Mouse (Mus musculus): ENCODE measurements around the gene Tmem170b. TPM values are rescaled to one million over a fixed set of nuclear protein-coding genes. Genes with fewer than 3 reads are reported as not detected.

Tmem170b gene
- polyA plus RNA-seq (2012; fragmentation: generic; extraction: Trizol): 1.1 TPM

GRCm38 (mm10) chr13:41605099-41606010 lies at the start of gene Tmem170b:
Gene Tmem170b, plus strand, starts transcription at chr13:41605907.
- peak within 1 kb of the TSS; percentile 99 for H3K4me2 ChIP-seq (ENCODE audit: low read depth)
- peaks cover 15% of the 10 kb centered on the region for H3K79me2 ChIP-seq (ENCODE audit: control insufficient read depth, insufficient read depth)
- peak within 1 kb of the TSS; percentile 75 for H3ac ChIP-seq (ENCODE audit: control insufficient read depth, insufficient read length)
- peak; percentile 25 for TF ChIP-seq SRF (IDR thresholded peaks at IDR 0.05; ENCODE audit: control insufficient read depth, insufficient read length, low read depth)
- no peak for TF ChIP-seq E2F4 (IDR thresholded peaks at IDR 0.05; ENCODE audit: insufficient read depth)
- peak; percentile 88 for TF ChIP-seq POLR2A (IDR thresholded peaks at IDR 0.05; ENCODE audit: insufficient read length, low read depth)
- no peak for TF ChIP-seq CEBPB (IDR thresholded peaks at IDR 0.05; ENCODE audit: insufficient read depth, poor library complexity, severe bottlenecking)
- TF ChIP-seq MYOG (IDR thresholded peaks at IDR 0.05; ENCODE audit: control insufficient read depth in 1 of 3, insufficient read depth in 1 of 3, insufficient read length in 2 of 3, low read depth in 2 of 3): peak in 2 of 3 experiments; percentile 14 to 65
- TF ChIP-seq TCF12 (IDR thresholded peaks at IDR 0.05; ENCODE audit: insufficient read depth, poor library complexity, severe bottlenecking): no peak
- peak; percentile 61 for TF ChIP-seq POLR2AphosphoS2 (IDR thresholded peaks at IDR 0.05; ENCODE audit: insufficient read length, low read depth)
- peak in 2 of 3 experiments; percentile 56 to 83 for TF ChIP-seq MYOD1 (IDR thresholded peaks at IDR 0.05; ENCODE audit: control insufficient read depth in 1 of 3, insufficient read length in 2 of 3, low read depth in 2 of 3)
- TF ChIP-seq USF1 (IDR thresholded peaks at IDR 0.05; ENCODE audit: low read depth): no peak
- TF ChIP-seq TCF3 (IDR thresholded peaks at IDR 0.05; ENCODE audit: insufficient read length, low read depth): no peak
- H3K27me3 ChIP-seq (ENCODE audit: control insufficient read depth, insufficient read depth, insufficient read length): no peaks in the 10 kb centered on the region
- H3K36me3 ChIP-seq (ENCODE audit: control insufficient read depth, insufficient read depth): no peaks in the 10 kb centered on the region
- peak within 1 kb of the TSS; percentile 38 for H3K4me3 ChIP-seq

GRCm38 (mm10) chr13:41561024-41561423 lies 44.7 kb upstream of the Tmem170b start:
- no peak overlapping the region for H3K4me3 ChIP-seq
- no peak overlapping the region for H3ac ChIP-seq (ENCODE audit: control insufficient read depth, insufficient read length)
- H3K27me3 ChIP-seq (ENCODE audit: control insufficient read depth, insufficient read depth, insufficient read length): no peaks in the 10 kb centered on the region
- no peaks in the 10 kb centered on the region for H3K79me2 ChIP-seq (ENCODE audit: control insufficient read depth, insufficient read depth)
- TF ChIP-seq MYOD1 (IDR thresholded peaks at IDR 0.05; ENCODE audit: control insufficient read depth in 1 of 3, insufficient read length in 2 of 3, low read depth in 2 of 3) (no peak), POLR2A (IDR thresholded peaks at IDR 0.05; ENCODE audit: insufficient read length, low read depth) (no peak), CEBPB (IDR thresholded peaks at IDR 0.05; ENCODE audit: insufficient read depth, poor library complexity, severe bottlenecking) (no peak), REST (IDR thresholded peaks at IDR 0.05; ENCODE audit: insufficient read depth, insufficient read length) (no peak), TCF3 (IDR thresholded peaks at IDR 0.05; ENCODE audit: insufficient read length, low read depth) (no peak), MAX (IDR thresholded peaks at IDR 0.05; ENCODE audit: low read depth) (no peak), POLR2AphosphoS2 (IDR thresholded peaks at IDR 0.05; ENCODE audit: insufficient read length, low read depth) (no peak), USF1 (IDR thresholded peaks at IDR 0.05; ENCODE audit: low read depth) (no peak), MYOG (IDR thresholded peaks at IDR 0.05; ENCODE audit: control insufficient read depth in 1 of 3, insufficient read depth in 1 of 3, insufficient read length in 2 of 3, low read depth in 2 of 3) (no peak)
- no peaks in the 10 kb centered on the region for H3K36me3 ChIP-seq (ENCODE audit: control insufficient read depth, insufficient read depth)
- no peak overlapping the region for H3K4me2 ChIP-seq (ENCODE audit: low read depth)

GRCm38 (mm10) chr13:41568421-41568820 lies 37.3 kb upstream of the Tmem170b start:
- H3ac ChIP-seq (ENCODE audit: control insufficient read depth, insufficient read length): no peak overlapping the region
- H3K4me2 ChIP-seq (ENCODE audit: low read depth): no peak overlapping the region
- H3K27me3 ChIP-seq (ENCODE audit: control insufficient read depth, insufficient read depth, insufficient read length): no peaks in the 10 kb centered on the region
- H3K79me2 ChIP-seq (ENCODE audit: control insufficient read depth, insufficient read depth): no peaks in the 10 kb centered on the region
- no peak overlapping the region for H3K4me3 ChIP-seq
- H3K36me3 ChIP-seq (ENCODE audit: control insufficient read depth, insufficient read depth): no peaks in the 10 kb centered on the region
- TF ChIP-seq MYOG (IDR thresholded peaks at IDR 0.05; ENCODE audit: control insufficient read depth in 1 of 3, insufficient read depth in 1 of 3, insufficient read length in 2 of 3, low read depth in 2 of 3) (no peak), TCF3 (IDR thresholded peaks at IDR 0.05; ENCODE audit: insufficient read length, low read depth) (no peak), POLR2AphosphoS2 (IDR thresholded peaks at IDR 0.05; ENCODE audit: insufficient read length, low read depth) (no peak), TCF12 (IDR thresholded peaks at IDR 0.05; ENCODE audit: insufficient read depth, poor library complexity, severe bottlenecking) (no peak), MYOD1 (IDR thresholded peaks at IDR 0.05; ENCODE audit: control insufficient read depth in 1 of 3, insufficient read length in 2 of 3, low read depth in 2 of 3) (no peak), POLR2A (IDR thresholded peaks at IDR 0.05; ENCODE audit: insufficient read length, low read depth) (no peak), E2F4 (IDR thresholded peaks at IDR 0.05; ENCODE audit: insufficient read depth) (no peak), USF1 (IDR thresholded peaks at IDR 0.05; ENCODE audit: low read depth) (no peak), CEBPB (IDR thresholded peaks at IDR 0.05; ENCODE audit: insufficient read depth, poor library complexity, severe bottlenecking) (no peak), SRF (IDR thresholded peaks at IDR 0.05; ENCODE audit: control insufficient read depth, insufficient read length, low read depth) (no peak), MAX (IDR thresholded peaks at IDR 0.05; ENCODE audit: low read depth) (no peak), REST (IDR thresholded peaks at IDR 0.05; ENCODE audit: insufficient read depth, insufficient read length) (no peak)

- H3K4me2 ChIP-seq (ENCODE audit: low read depth): no peak overlapping the region
- no peak for TF ChIP-seq REST (IDR thresholded peaks at IDR 0.05; ENCODE audit: insufficient read depth, insufficient read length)
- no peak for TF ChIP-seq E2F4 (IDR thresholded peaks at IDR 0.05; ENCODE audit: insufficient read depth)
- TF ChIP-seq MYOG (IDR thresholded peaks at IDR 0.05; ENCODE audit: control insufficient read depth in 1 of 3, insufficient read depth in 1 of 3, insufficient read length in 2 of 3, low read depth in 2 of 3): no peak
- TF ChIP-seq USF1 (IDR thresholded peaks at IDR 0.05; ENCODE audit: low read depth): no peak
- no peak for TF ChIP-seq POLR2AphosphoS2 (IDR thresholded peaks at IDR 0.05; ENCODE audit: insufficient read length, low read depth)
- TF ChIP-seq MAX (IDR thresholded peaks at IDR 0.05; ENCODE audit: low read depth): no peak
- no peak for TF ChIP-seq SRF (IDR thresholded peaks at IDR 0.05; ENCODE audit: control insufficient read depth, insufficient read length, low read depth)
- no peak for TF ChIP-seq CEBPB (IDR thresholded peaks at IDR 0.05; ENCODE audit: insufficient read depth, poor library complexity, severe bottlenecking)
- TF ChIP-seq TCF3 (IDR thresholded peaks at IDR 0.05; ENCODE audit: insufficient read length, low read depth): no peak
- no peak for TF ChIP-seq POLR2A (IDR thresholded peaks at IDR 0.05; ENCODE audit: insufficient read length, low read depth)
- TF ChIP-seq MYOD1 (IDR thresholded peaks at IDR 0.05; ENCODE audit: control insufficient read depth in 1 of 3, insufficient read length in 2 of 3, low read depth in 2 of 3): no peak
- TF ChIP-seq TCF12 (IDR thresholded peaks at IDR 0.05; ENCODE audit: insufficient read depth, poor library complexity, severe bottlenecking): no peak
- H3K4me3 ChIP-seq: no peak overlapping the region
- no peaks in the 10 kb centered on the region for H3K79me2 ChIP-seq (ENCODE audit: control insufficient read depth, insufficient read depth)
- no peaks in the 10 kb centered on the region for H3K27me3 ChIP-seq (ENCODE audit: control insufficient read depth, insufficient read depth, insufficient read length)
- no peaks in the 10 kb centered on the region for H3K36me3 ChIP-seq (ENCODE audit: control insufficient read depth, insufficient read depth)
- H3ac ChIP-seq (ENCODE audit: control insufficient read depth, insufficient read length): no peak overlapping the region
Measured at GRCm38 (mm10) chr13:41568926-41569325, 36.8 kb upstream of the Tmem170b start.
